Comparison of ENCODE assay signal across 8 mouse cellular contexts in genomic region chr2:166786353-166787004, GRCm38 (mm10). TPM values are rescaled to one million over a fixed set of nuclear protein-coding genes. Genes with fewer than 3 reads are reported as not detected.
DNase-seq lines count a peak whose midpoint lies in the region; ATAC-seq lines count a peak whose summit lies in the region.

No protein-coding gene starts in this region.

- H3K36me3 ChIP-seq in hindbrain, embryonic 11.5 days (ENCODE audit: control insufficient read depth, insufficient read depth, low read length): no peaks in the 10 kb centered on the region
- H3K36me3 ChIP-seq in lung, embryonic 16.5 days (ENCODE audit: control insufficient read depth, insufficient read depth, low read length): no peaks in the 10 kb centered on the region

- peak overlapping the region; percentile 72 for H3K4me3 ChIP-seq in hindbrain, embryonic 11.5 days (ENCODE audit: low read depth, low read length)
- H3K4me3 ChIP-seq in lung, embryonic 16.5 days (ENCODE audit: low read length): peak overlapping the region; percentile 73

- peak; percentile 91 for ATAC-seq in hindbrain, embryonic 11.5 days (ENCODE audit: low FRiP score)
- peak; percentile 99 for ATAC-seq in lung, embryonic 16.5 days (ENCODE audit: low read depth)

- WGBS in hindbrain, embryonic 11.5 days: 0% methylated on average over 35 of the region's 35 CpGs
- under 1% methylated on average over 35 of the region's 35 CpGs for WGBS in lung, embryonic 16.5 days

- peaks cover 4% of the 10 kb centered on the region; the same call in 1 of the 2 replicates for H3K27me3 ChIP-seq in hindbrain, embryonic 11.5 days (ENCODE audit: control insufficient read depth, insufficient read depth, low read length)
- H3K27me3 ChIP-seq in lung, embryonic 16.5 days (ENCODE audit: control insufficient read depth, insufficient read depth, low read depth, low read length): no peaks in the 10 kb centered on the region

- no peak overlapping the region for H3K27ac ChIP-seq in hindbrain, embryonic 11.5 days (ENCODE audit: low read depth, low read length)
- H3K27ac ChIP-seq in lung, embryonic 16.5 days (ENCODE audit: low read length): 0 out of 2 replicates have a peak overlapping the region, but pooled peaks have one; percentile 9

- H3K4me1 ChIP-seq in hindbrain, embryonic 11.5 days (replicated peaks; ENCODE audit: control insufficient read depth, insufficient read depth, low read length): peaks cover 6% of the 10 kb centered on the region
- peaks cover 9% of the 10 kb centered on the region for H3K4me1 ChIP-seq in lung, embryonic 16.5 days (replicated peaks; ENCODE audit: control insufficient read depth, insufficient read depth, low read length)

- H3K9ac ChIP-seq in hindbrain, embryonic 11.5 days (ENCODE audit: low read depth, low read length): peak overlapping the region; percentile 81
- peak overlapping the region; percentile 87 for H3K9ac ChIP-seq in lung, embryonic 16.5 days (ENCODE audit: low read length)

- H3K4me2 ChIP-seq in hindbrain, embryonic 11.5 days (replicated peaks; ENCODE audit: low read depth, low read length): peak overlapping the region; percentile 88
- H3K4me2 ChIP-seq in lung, embryonic 16.5 days (ENCODE audit: low read depth, low read length): peak overlapping the region; percentile 96

- DNase-seq in NIH3T3 (ENCODE audit: low read depth): peak; percentile 95
- peak; percentile 93 for DNase-seq in cerebellum, adult 9-11 months
- peak; percentile 90 to 95 for DNase-seq in frontal cortex, adult 2 months (ENCODE audit: extremely low spot score in 1 of 2, low spot score in 1 of 2)
- DNase-seq in hindbrain, embryonic 11.5 days (ENCODE audit: low spot score): peak; percentile 97
- peak; percentile 96 for DNase-seq in layer of hippocampus, adult 9-11 months
- peak; percentile 54 for DNase-seq in ovary, postnatal 10 days (ENCODE audit: low spot score)
- DNase-seq in thymus, postnatal 0 days (ENCODE audit: low spot score): peak; percentile 91

- H3K9me3 ChIP-seq in hindbrain, embryonic 11.5 days (ENCODE audit: control insufficient read depth, low read length): no peaks in the 10 kb centered on the region
- no peaks in the 10 kb centered on the region for H3K9me3 ChIP-seq in lung, embryonic 16.5 days (ENCODE audit: control insufficient read depth, low read length)

RNA-seq across cellular contexts. Expression of gene Trp53rkb, which starts 5.9 kb away (rescaled TPM):
- polyA plus RNA-seq in frontal cortex, adult 2 months (2012; rRNA removed): 6.3 and 6.5 TPM in 2 replicates
- polyA plus RNA-seq in hindbrain, embryonic 11.5 days (2014; fragmentation: Nextera tagmentation; extraction: Ambion mirVana): 8.7 and 10.0 TPM in 2 replicates
- polyA plus RNA-seq in lung, embryonic 16.5 days (2015; fragmentation: Nextera tagmentation; extraction: Ambion mirVana): 5.2 and 5.8 TPM in 2 replicates
- 9.3 and 9.4 TPM in 2 replicates for polyA plus RNA-seq in thymus, postnatal 0 days (2015; fragmentation: Nextera tagmentation; extraction: Ambion mirVana)

RNA-seq across cellular contexts. Expression of gene Arfgef2, which starts 18.9 kb away (rescaled TPM):
- polyA plus RNA-seq in frontal cortex, adult 2 months (2012; rRNA removed): 22.6 and 25.8 TPM in 2 replicates
- polyA plus RNA-seq in hindbrain, embryonic 11.5 days (2014; fragmentation: Nextera tagmentation; extraction: Ambion mirVana): 3.8 and 4.2 TPM in 2 replicates
- polyA plus RNA-seq in lung, embryonic 16.5 days (2015; fragmentation: Nextera tagmentation; extraction: Ambion mirVana): 5.8 and 6.1 TPM in 2 replicates
- 5.6 and 6.2 TPM in 2 replicates for polyA plus RNA-seq in thymus, postnatal 0 days (2015; fragmentation: Nextera tagmentation; extraction: Ambion mirVana)
